ENCODE assay signal across 28 mouse cellular contexts in the genomic region with DNA sequence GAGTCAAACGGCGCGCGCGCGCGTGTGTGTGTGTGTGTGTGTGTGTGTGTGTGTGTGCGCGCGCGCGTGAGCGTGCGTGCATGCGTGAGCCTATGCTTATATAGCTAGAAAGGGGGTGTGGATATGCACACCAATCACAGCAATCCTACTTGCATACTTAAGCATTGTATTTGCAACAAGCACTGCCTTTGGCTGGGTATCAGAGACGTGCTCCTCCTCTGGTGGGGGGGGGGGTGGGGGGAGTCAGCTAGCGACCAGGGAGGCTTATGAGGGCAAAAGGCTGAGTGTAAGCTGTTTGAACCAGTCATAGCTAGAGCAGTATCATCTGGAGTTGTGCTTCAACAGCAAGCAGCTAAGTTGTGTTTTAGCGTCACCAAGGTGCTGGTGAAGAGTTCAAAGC. TPM values are rescaled to one million over a fixed set of nuclear protein-coding genes. Genes with fewer than 3 reads are reported as not detected.
DNase-seq lines count a peak whose midpoint lies in the region; ATAC-seq lines count a peak whose summit lies in the region.
"Had no signal": no experiment of that assay in that cellular context is flagged by ENCODE, and none has a peak within 500 bp of the region (broad histone marks: within the 10 kb centered on the region; RNA-seq: fewer than 3 reads in every experiment).

No protein-coding gene starts in this region.

- no peak overlapping the region for H3K9ac ChIP-seq in heart, embryonic 13.5 days
- no peak overlapping the region for H3K9ac ChIP-seq in lung, embryonic 15.5 days
- H3K9ac ChIP-seq in stomach, embryonic 16.5 days (ENCODE audit: low read length), result no peak overlapping the region
- H3K9ac ChIP-seq: forebrain, embryonic 13.5 days; liver, embryonic 15.5 days; neural tube, embryonic 13.5 days had no signal

- ATAC-seq in heart, embryonic 13.5 days (ENCODE audit: extremely low read depth, insufficient number of reproducible peaks, low FRiP score, low TSS enrichment), result no peak
- peak; percentile 35; the same call in 1 of the 2 replicates for ATAC-seq in lung, embryonic 15.5 days (ENCODE audit: borderline replicate concordance, extremely low read depth, low FRiP score, low TSS enrichment)
- peak; percentile 29; the same call in 1 of the 2 replicates for ATAC-seq in stomach, embryonic 16.5 days (ENCODE audit: insufficient read depth, low FRiP score)
- no peak for ATAC-seq in CD4-positive, CD25-positive, alpha-beta regulatory T cell, adult 4 months
- ATAC-seq: forebrain, embryonic 13.5 days; hindbrain, embryonic 16.5 days; intestine, postnatal 0 days; midbrain, embryonic 16.5 days; Patski had no signal

- H3K27me3 ChIP-seq in heart, embryonic 13.5 days (replicated peaks), result no peaks in the 10 kb centered on the region
- no peaks in the 10 kb centered on the region for H3K27me3 ChIP-seq in lung, embryonic 15.5 days
- H3K27me3 ChIP-seq in stomach, embryonic 16.5 days (ENCODE audit: control insufficient read depth, insufficient read depth, low read length), result no peaks in the 10 kb centered on the region
- H3K27me3 ChIP-seq: CH12.LX; forebrain, embryonic 13.5 days; liver, embryonic 15.5 days; neural tube, embryonic 13.5 days; Patski had no signal

- H3K9me3 ChIP-seq in heart, embryonic 13.5 days, result no peaks in the 10 kb centered on the region
- H3K9me3 ChIP-seq in lung, embryonic 15.5 days, result no peaks in the 10 kb centered on the region
- H3K9me3 ChIP-seq in stomach, embryonic 16.5 days (replicated peaks; ENCODE audit: control insufficient read depth, low read length), result no peaks in the 10 kb centered on the region
- H3K9me3 ChIP-seq: forebrain, embryonic 13.5 days; G1E; limb, embryonic 10.5 days; liver, embryonic 15.5 days; neural tube, embryonic 13.5 days had no signal

- 83% methylated on average over 17 of the region's 18 CpGs for WGBS in heart, embryonic 13.5 days
- WGBS in lung, embryonic 15.5 days, result 82% methylated on average over 18 of the region's 18 CpGs
- WGBS in stomach, embryonic 16.5 days, result 78% methylated on average over 18 of the region's 18 CpGs

- peaks cover 42% of the 10 kb centered on the region for H3K4me1 ChIP-seq in heart, embryonic 13.5 days
- no peaks in the 10 kb centered on the region for H3K4me1 ChIP-seq in lung, embryonic 15.5 days
- H3K4me1 ChIP-seq in stomach, embryonic 16.5 days (ENCODE audit: control insufficient read depth, insufficient read depth, low read length), result no peaks in the 10 kb centered on the region
- H3K4me1 ChIP-seq: forebrain, embryonic 13.5 days; liver, embryonic 15.5 days; neural tube, embryonic 13.5 days had no signal

- peak overlapping the region; percentile 39 for H3K4me2 ChIP-seq in heart, embryonic 13.5 days
- 0 out of 2 replicates have a peak overlapping the region, but pooled peaks have one; percentile 14 for H3K4me2 ChIP-seq in lung, embryonic 15.5 days
- no peak overlapping the region for H3K4me2 ChIP-seq in stomach, embryonic 16.5 days (ENCODE audit: low read depth, low read length)
- H3K4me2 ChIP-seq: forebrain, embryonic 13.5 days; liver, embryonic 15.5 days; neural tube, embryonic 13.5 days had no signal

- H3K4me3 ChIP-seq in heart, embryonic 13.5 days, result no peak overlapping the region
- H3K4me3 ChIP-seq in lung, embryonic 15.5 days, result no peak overlapping the region
- H3K4me3 ChIP-seq in stomach, embryonic 16.5 days (replicated peaks; ENCODE audit: low read length), result no peak overlapping the region
- H3K4me3 ChIP-seq: forebrain, embryonic 13.5 days; limb, embryonic 10.5 days; liver, embryonic 15.5 days; myocyte; neural tube, embryonic 13.5 days had no signal

- DNase-seq in heart, postnatal 14 days, result no peak
- DNase-seq in kidney, adult 11 months, result peak; percentile 28
- no peak for DNase-seq in kidney, adult 18-20 months
- no peak for DNase-seq in lung, postnatal 4 days
- DNase-seq: adrenal gland, postnatal 36 days; cerebellum, adult 9-10 months; gastrocnemius, postnatal 36 days; liver; right cerebral cortex, adult 18-20 months; right cerebral cortex, postnatal 4 days; thymus, adult 2 months; thymus, postnatal 4 days had no signal

- H3K36me3 ChIP-seq in heart, embryonic 13.5 days, result no peaks in the 10 kb centered on the region
- no peaks in the 10 kb centered on the region for H3K36me3 ChIP-seq in lung, embryonic 15.5 days
- H3K36me3 ChIP-seq in stomach, embryonic 16.5 days (ENCODE audit: control insufficient read depth, insufficient read depth, low read length), result no peaks in the 10 kb centered on the region
- H3K36me3 ChIP-seq: G1E; limb, embryonic 10.5 days; liver, embryonic 15.5 days; neural tube, embryonic 13.5 days had no signal

- intact Hi-C loops in heart, postnatal 14 days (cut with DNase I), result no loop called here

- H3K27ac ChIP-seq in heart, embryonic 13.5 days (replicated peaks), result peak overlapping the region; percentile 77
- no peak overlapping the region for H3K27ac ChIP-seq in lung, embryonic 15.5 days
- no peak overlapping the region for H3K27ac ChIP-seq in stomach, embryonic 16.5 days (ENCODE audit: low read length)
- H3K27ac ChIP-seq: forebrain, embryonic 13.5 days; limb, embryonic 10.5 days; liver, embryonic 15.5 days; macrophage; neural tube, embryonic 13.5 days had no signal

RNA-seq across cellular contexts. Expression of gene Fam20c, which starts 20.3 kb away (rescaled TPM):
- 5.2 and 7.2 TPM in 2 replicates for polyA plus RNA-seq in heart, embryonic 13.5 days (2015; fragmentation: Nextera tagmentation; extraction: Ambion mirVana)
- 10 to 100 TPM in 1 of 2 experiments, 1 to 10 TPM in 1; 9.9 to 10.4 TPM for total RNA-seq in heart, postnatal 14 days (2021)
- 6.1 and 6.2 TPM in 2 replicates for polyA plus RNA-seq in lung, embryonic 15.5 days (2015; fragmentation: Nextera tagmentation; extraction: Ambion mirVana)
- polyA plus RNA-seq in stomach, embryonic 16.5 days (2015; fragmentation: Nextera tagmentation; extraction: Ambion mirVana), result 4.8 and 5.4 TPM in 2 replicates
- not detected for polyA plus RNA-seq in CD4-positive, CD25-positive, alpha-beta regulatory T cell, adult 4 months (2017; shearing (Covaris generic))
- polyA plus RNA-seq: G1E had no signal

Comparison
In these comparisons a context has a peak if more than half of its experiments do, and no peak if none do; other contexts are left out.
1. ATAC-seq: peak in lung, embryonic 15.5 days (single experiment) and stomach, embryonic 16.5 days (single experiment); none in heart, embryonic 13.5 days (single experiment) and CD4-positive, CD25-positive, alpha-beta regulatory T cell, adult 4 months (single experiment).